Mouse (Mus musculus) stomach, postnatal 0 days (tissue): Measurements from ENCODE around the gene Orc1. TPM values are rescaled to one million over a fixed set of nuclear protein-coding genes. Genes with fewer than 3 reads are reported as not detected.

Source experiments
- ATAC-seq: fragments of 200-750 bp; cut with Nextera tagmentation; 2 replicates; pipeline ENCODE4 v1.8.0; 2017; ENCODE audit not compliant: low FRiP score, low TSS enrichment
- DNase-seq: peaks from one replicate; pipeline ENCODE4 v3.0.0-alpha.2; 2016; ENCODE audit warnings: low spot score
- H3K27ac ChIP-seq: fragments of 300-500 bp; sonication (generic); replicated peaks from 2 replicates; pipeline ENCODE4 v1.5.1; 2014; ENCODE audit warnings: mild to moderate bottlenecking, control low read depth
- H3K27me3 ChIP-seq: fragments of 300-500 bp; sonication (generic); 2 replicates; pipeline ENCODE4 v1.6.1; 2014; ENCODE audit warnings: low read length; ENCODE audit not compliant: control insufficient read depth, insufficient read depth
- H3K36me3 ChIP-seq: fragments of 300-500 bp; sonication (generic); 2 replicates; pipeline ENCODE4 v1.6.1; 2014; ENCODE audit warnings: low read length, mixed read lengths; ENCODE audit not compliant: control insufficient read depth, insufficient read depth
- H3K4me1 ChIP-seq: fragments of 300-500 bp; sonication (generic); replicated peaks from 2 replicates; pipeline ENCODE4 v1.6.1; 2014; ENCODE audit warnings: antibody characterized with exemption; ENCODE audit not compliant: control insufficient read depth, insufficient read depth
- H3K4me2 ChIP-seq: fragments of 300-500 bp; sonication (generic); replicated peaks from 2 replicates; pipeline ENCODE4 v1.6.1; 2014; ENCODE audit warnings: low read depth, mild to moderate bottlenecking, control low read depth, moderate library complexity
- H3K4me3 ChIP-seq: fragments of 300-500 bp; sonication (generic); 2 replicates; pipeline ENCODE4 v1.5.1; 2014; ENCODE audit warnings: low read depth, low read length, control low read depth
- H3K9ac ChIP-seq: fragments of 300-500 bp; sonication (generic); 2 replicates; pipeline ENCODE4 v1.6.1; 2014; ENCODE audit warnings: mild to moderate bottlenecking, low read length, control low read depth, mixed read lengths
- H3K9me3 ChIP-seq: fragments of 300-500 bp; sonication (generic); 2 replicates; pipeline ENCODE4 v1.6.1; 2016; ENCODE audit warnings: low read length; ENCODE audit not compliant: control insufficient read depth
- CTCF ChIP-seq: IDR thresholded peaks from 2 replicates; pipeline ENCODE4 v1.5.1; 2016; ENCODE audit warnings: antibody characterized with exemption, low read depth, mild to moderate bottlenecking, moderate library complexity
- EP300 ChIP-seq: optimal IDR thresholded peaks from 2 replicates; pipeline ENCODE3; 2016; ENCODE audit warnings: antibody characterized with exemption
- WGBS: fragments of 180-500 bp; shearing (Covaris S2); extraction: QIAGEN DNeasy Blood & Tissue Kit; methylation state at CpG from one replicate; pipeline ENCODE4 v1.1.7; 2014; 5-methylcytosine and 5-hydroxymethylcytosine counted together
- polyA plus RNA-seq: library from polyadenylated mRNA; unstranded; fragments of >200 nt; fragmentation: Nextera tagmentation; extraction: Ambion mirVana; gene quantifications from 2 replicates; pipeline ENCODE4 v1.2.1, GENCODE M21; 2015

Orc1 gene
- polyA plus RNA-seq, 1 experiment from 2014 or later: 1.8 TPM

DNA sequence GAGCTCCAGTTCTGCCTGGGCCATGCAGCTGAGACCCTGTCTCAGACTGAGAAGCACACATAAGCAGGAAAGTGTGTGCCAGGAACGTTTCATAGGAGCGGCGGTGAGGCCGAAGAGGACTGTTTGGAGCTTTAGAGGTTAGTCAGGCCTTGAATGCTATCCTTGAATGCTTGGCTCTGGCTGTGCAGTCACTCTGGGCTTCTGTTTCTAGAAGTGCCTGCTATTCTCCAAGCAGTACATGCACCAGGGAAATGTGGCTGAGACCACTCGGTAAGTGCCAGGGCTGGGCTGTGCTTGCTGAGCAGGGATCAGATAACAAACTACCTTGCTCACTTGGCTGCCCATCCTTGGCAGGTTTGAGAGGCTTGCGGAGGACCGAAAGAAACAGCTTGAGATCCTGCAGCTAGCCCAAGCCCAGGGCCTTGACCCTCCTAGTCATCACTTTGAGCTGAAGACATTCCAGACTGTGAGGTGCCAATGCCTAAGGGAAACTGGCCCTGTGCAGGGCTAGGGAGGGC is 50.2 kb downstream of the Orc1 start:
- ATAC-seq (no peak), DNase-seq (no peak)
- Histone ChIP-seq H3K4me3 (no peak overlapping the region), H3K27ac (no peak overlapping the region), H3K4me1 (no peaks in the 10 kb centered on the region), H3K9me3 (no peaks in the 10 kb centered on the region), H3K36me3 (peaks cover 37% of the 10 kb centered on the region), H3K9ac (no peak overlapping the region), H3K4me2 (no peak overlapping the region), H3K27me3 (no peaks in the 10 kb centered on the region)
- 86% methylated on average over 7 of the region's 7 CpGs for WGBS
- TF ChIP-seq CTCF (no peak), EP300 (no peak)

DNA sequence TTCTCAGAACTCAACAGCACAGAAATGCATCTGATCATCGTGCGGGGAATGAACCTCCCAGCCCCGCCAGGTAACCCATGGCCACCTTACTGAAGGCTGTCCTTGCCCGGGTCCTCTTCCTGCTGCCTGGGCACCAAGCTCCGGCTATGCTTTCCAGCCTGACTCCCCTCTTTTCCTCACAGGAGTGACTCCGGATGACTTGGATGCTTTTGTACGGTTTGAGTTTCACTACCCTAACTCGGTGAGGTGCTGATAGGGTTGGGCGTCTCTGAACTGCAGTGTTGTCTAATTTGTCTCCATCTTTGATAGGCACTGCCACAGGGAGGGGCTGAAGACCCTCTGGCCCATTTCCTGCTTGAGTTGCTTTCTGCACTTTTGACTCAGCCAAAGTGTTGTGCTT is 50.9 kb downstream of the Orc1 start:
- no peak for DNase-seq
- Histone ChIP-seq H3K36me3 (peaks cover 39% of the 10 kb centered on the region), H3K27ac (no peak overlapping the region), H3K4me3 (no peak overlapping the region), H3K9ac (no peak overlapping the region), H3K4me1 (no peaks in the 10 kb centered on the region), H3K4me2 (no peak overlapping the region), H3K27me3 (no peaks in the 10 kb centered on the region), H3K9me3 (no peaks in the 10 kb centered on the region)
- 89% methylated on average over 9 of the region's 9 CpGs for WGBS
- ATAC-seq: no peak
- TF ChIP-seq CTCF (no peak), EP300 (no peak)

DNA sequence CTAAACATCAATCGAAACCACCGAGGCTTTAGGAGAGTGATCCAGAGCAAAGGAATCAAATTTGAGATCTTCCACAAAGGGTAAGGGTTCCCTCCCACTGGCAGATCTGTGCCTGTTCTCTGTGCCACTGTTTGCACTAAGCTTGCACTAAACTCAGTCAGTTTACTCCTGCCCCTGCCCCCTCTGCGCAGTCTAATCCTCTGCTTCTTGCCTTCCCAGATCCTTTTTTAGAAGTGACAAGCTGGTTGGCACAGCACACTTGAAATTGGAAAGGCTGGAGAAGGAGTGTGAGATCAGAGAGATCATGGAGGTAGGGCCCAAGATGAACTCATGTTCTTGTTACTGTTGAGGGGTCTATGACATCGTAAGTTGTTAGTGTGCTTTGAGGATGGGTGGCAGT is 52.4 kb downstream of the Orc1 start:
- TF ChIP-seq CTCF (no peak), EP300 (no peak)
- ATAC-seq: no peak

DNA sequence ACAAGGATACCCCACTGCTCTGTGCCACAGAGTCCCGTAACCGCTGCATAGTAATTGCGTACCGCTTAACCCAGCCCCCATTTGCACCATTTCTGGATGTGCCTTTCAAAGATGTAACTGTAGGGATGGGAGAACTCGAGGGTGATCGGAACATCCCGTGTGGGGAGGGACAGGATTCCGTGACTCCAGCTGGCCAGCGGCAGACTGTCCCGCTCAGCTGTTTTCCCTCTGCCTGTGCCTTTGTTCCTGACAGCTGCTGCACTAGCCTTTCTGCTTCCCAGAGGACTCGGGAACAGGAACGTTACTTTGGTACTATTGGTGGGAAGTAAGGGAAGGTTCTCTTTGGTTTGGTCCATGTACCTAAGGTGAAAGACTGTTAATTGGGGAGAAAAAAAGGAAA is 54.5 kb downstream of the Orc1 start:
- no peaks in the 10 kb centered on the region for H3K4me1 ChIP-seq
- ATAC-seq (0 out of 2 replicates have a peak, but pooled peaks have one; percentile 12), DNase-seq (no peak)
- WGBS: 79% methylated on average over 12 of the region's 12 CpGs
- no peaks in the 10 kb centered on the region for H3K27me3 ChIP-seq
- H3K36me3 ChIP-seq: peaks cover 23% of the 10 kb centered on the region
- H3K9me3 ChIP-seq: no peaks in the 10 kb centered on the region
- no peak overlapping the region for H3K4me2 ChIP-seq
- H3K4me3 ChIP-seq: no peak overlapping the region
- no peak overlapping the region for H3K9ac ChIP-seq
- H3K27ac ChIP-seq: no peak overlapping the region
- TF ChIP-seq CTCF: no peak
- TF ChIP-seq EP300: no peak

More for the DNA sequence above, 52.4 kb downstream of the Orc1 start:
- Histone ChIP-seq H3K4me1 (no peaks in the 10 kb centered on the region), H3K9me3 (no peaks in the 10 kb centered on the region), H3K27me3 (no peaks in the 10 kb centered on the region), H3K36me3 (peaks cover 29% of the 10 kb centered on the region), H3K27ac (no peak overlapping the region), H3K9ac (no peak overlapping the region), H3K4me3 (no peak overlapping the region), H3K4me2 (no peak overlapping the region)
- no peak for DNase-seq
- WGBS: 88% methylated on average over 4 of the region's 4 CpGs

DNA sequence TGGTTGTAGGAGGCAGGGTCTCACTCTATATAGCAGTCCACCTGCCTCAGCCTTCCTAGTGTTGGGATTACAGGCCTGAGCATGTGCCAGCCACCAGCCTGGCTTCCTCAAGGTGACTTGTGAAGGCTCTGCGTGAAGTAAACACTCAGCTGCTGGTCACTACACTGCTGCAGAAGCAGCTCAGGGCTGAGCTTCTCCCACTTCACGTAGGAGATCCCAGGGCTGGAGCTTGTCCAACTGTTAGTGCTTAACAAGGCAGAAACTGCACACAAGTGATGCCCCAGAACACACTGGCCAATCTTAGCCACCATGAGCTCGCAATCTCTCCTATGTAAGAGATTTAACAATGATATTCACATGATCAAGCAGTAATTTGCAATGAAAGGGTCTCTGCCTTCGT is 55.5 kb downstream of the Orc1 start:
- Histone ChIP-seq H3K4me2 (no peak overlapping the region), H3K4me3 (no peak overlapping the region), H3K27ac (no peak overlapping the region), H3K36me3 (peaks cover 26% of the 10 kb centered on the region), H3K27me3 (no peaks in the 10 kb centered on the region), H3K9me3 (no peaks in the 10 kb centered on the region), H3K4me1 (no peaks in the 10 kb centered on the region), H3K9ac (no peak overlapping the region)
- TF ChIP-seq CTCF (no peak), EP300 (no peak)
- 74% methylated on average over 4 of the region's 4 CpGs for WGBS
- no peak for DNase-seq
- no peak for ATAC-seq

DNA sequence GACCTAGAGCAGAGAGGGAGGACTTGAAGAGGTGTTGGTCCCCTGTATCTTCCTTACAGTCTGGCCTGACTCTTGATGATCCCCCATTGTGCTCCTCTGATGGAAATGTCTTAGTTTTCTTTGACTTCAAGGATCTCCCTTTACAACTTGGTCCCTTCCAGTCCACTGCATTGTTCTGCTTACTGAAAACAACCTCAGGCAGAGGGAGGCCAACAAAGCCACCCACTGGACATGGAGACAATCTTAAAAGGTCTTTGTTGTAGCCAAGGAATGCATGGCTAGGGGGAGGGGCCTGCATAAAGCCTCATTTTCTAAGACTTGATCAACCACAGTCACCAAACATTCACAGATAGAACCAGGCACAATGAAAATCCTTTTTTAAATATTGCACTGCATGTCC is 55.9 kb downstream of the Orc1 start:
- Histone ChIP-seq H3K4me3 (no peak overlapping the region), H3K4me2 (no peak overlapping the region), H3K4me1 (no peaks in the 10 kb centered on the region), H3K9ac (no peak overlapping the region), H3K27me3 (no peaks in the 10 kb centered on the region), H3K27ac (no peak overlapping the region), H3K9me3 (no peaks in the 10 kb centered on the region), H3K36me3 (peaks cover 26% of the 10 kb centered on the region)
- DNase-seq (no peak), ATAC-seq (no peak)
- TF ChIP-seq EP300 (no peak), CTCF (no peak)
